Mouse (Mus musculus): ENCODE data around the gene Tmem234. TPM values are rescaled to one million over a fixed set of nuclear protein-coding genes. Genes with fewer than 3 reads are reported as not detected.

Tmem234 gene
- polyA plus RNA-seq, 1 experiment = 94.0 TPM

DNA sequence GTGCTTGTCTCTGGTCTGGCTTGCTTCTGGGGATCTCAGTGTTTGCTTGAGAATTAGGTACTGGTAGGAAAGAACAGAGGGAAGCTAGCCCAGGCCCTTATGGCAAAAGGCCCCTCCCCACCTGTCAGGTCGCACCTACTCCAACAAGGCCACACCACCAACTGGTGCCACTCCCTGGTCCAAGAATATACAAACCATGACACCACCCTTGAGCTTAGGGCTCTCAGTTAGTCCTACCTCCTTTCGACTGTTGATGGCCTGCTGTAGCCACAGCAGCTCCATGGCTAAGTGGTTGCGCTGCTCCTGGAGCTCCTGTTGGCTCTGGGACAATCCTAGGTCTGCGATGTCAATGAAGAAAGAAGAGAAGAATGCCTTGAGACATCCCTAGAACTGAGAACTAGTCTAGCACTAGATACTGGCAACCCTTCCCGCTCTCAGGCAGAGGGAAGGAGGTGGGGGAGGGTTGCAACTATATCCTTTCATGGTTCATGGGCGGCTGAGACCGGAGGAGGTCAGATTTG, 16.7 kb downstream of the Tmem234 start:
- H3K27me3 ChIP-seq (ENCODE audit: control insufficient read depth, insufficient read depth, low read length, poor library complexity, severe bottlenecking) = no peaks in the 10 kb centered on the region
- no peaks in the 10 kb centered on the region for H3K36me3 ChIP-seq (ENCODE audit: control insufficient read depth, insufficient read depth, low read length, poor library complexity, severe bottlenecking)
- no peaks in the 10 kb centered on the region for H3K4me1 ChIP-seq (ENCODE audit: control insufficient read depth, insufficient read depth, low read length)
- TF ChIP-seq EP300 (IDR thresholded peaks at IDR 0.05; ENCODE audit: insufficient read depth, low read depth, low read length) (no peak), POLR2A (IDR thresholded peaks at IDR 0.05; ENCODE audit: insufficient read depth, low read length) (no peak), CTCF (IDR thresholded peaks at IDR 0.05; ENCODE audit: low read depth, low read length) (no peak)
- H3K9me3 ChIP-seq (replicated peaks; ENCODE audit: control insufficient read depth, insufficient read depth, low read length, poor library complexity, severe bottlenecking) = no peaks in the 10 kb centered on the region
- no peak overlapping the region for H3K27ac ChIP-seq (ENCODE audit: insufficient read depth, low read length)
- no peak overlapping the region for H3K4me3 ChIP-seq (ENCODE audit: low read depth, low read length)
- H3K9ac ChIP-seq (ENCODE audit: low read depth, poor library complexity, severe bottlenecking) = no peak overlapping the region

DNA sequence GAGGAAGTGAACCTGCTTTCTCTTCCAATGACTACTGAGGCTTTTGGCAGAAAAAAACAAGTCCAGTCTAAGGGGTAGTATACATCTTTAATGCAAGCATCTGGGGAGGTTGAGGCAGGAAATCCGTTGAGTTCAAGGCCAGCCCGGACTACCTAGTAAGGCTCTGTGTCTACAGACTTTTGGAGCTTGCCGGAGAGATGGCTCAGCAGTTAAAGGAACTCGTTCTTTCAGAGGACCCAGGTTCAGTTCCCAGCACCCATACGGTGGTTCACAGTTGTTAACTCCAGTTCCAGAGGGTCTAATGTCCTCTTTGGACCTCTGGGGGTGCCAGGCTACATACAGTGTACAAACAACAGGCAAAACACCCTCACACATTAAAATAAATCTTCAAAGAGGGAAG, 17.6 kb downstream of the Tmem234 start:
- peak overlapping the region; percentile 76 for H3K9ac ChIP-seq (ENCODE audit: low read depth, poor library complexity, severe bottlenecking)
- peak overlapping the region; percentile 85 for H3K4me3 ChIP-seq (ENCODE audit: low read depth, low read length)
- TF ChIP-seq CTCF (IDR thresholded peaks at IDR 0.05; ENCODE audit: low read depth, low read length) (no peak), POLR2A (IDR thresholded peaks at IDR 0.05; ENCODE audit: insufficient read depth, low read length) (no peak), EP300 (IDR thresholded peaks at IDR 0.05; ENCODE audit: insufficient read depth, low read depth, low read length) (no peak)
- no peak overlapping the region for H3K27ac ChIP-seq (ENCODE audit: insufficient read depth, low read length)
- H3K36me3 ChIP-seq (ENCODE audit: control insufficient read depth, insufficient read depth, low read length, poor library complexity, severe bottlenecking) = no peaks in the 10 kb centered on the region
- H3K27me3 ChIP-seq (ENCODE audit: control insufficient read depth, insufficient read depth, low read length, poor library complexity, severe bottlenecking) = no peaks in the 10 kb centered on the region
- H3K4me1 ChIP-seq (ENCODE audit: control insufficient read depth, insufficient read depth, low read length) = peaks cover 2% of the 10 kb centered on the region
- no peaks in the 10 kb centered on the region for H3K9me3 ChIP-seq (replicated peaks; ENCODE audit: control insufficient read depth, insufficient read depth, low read length, poor library complexity, severe bottlenecking)

DNA sequence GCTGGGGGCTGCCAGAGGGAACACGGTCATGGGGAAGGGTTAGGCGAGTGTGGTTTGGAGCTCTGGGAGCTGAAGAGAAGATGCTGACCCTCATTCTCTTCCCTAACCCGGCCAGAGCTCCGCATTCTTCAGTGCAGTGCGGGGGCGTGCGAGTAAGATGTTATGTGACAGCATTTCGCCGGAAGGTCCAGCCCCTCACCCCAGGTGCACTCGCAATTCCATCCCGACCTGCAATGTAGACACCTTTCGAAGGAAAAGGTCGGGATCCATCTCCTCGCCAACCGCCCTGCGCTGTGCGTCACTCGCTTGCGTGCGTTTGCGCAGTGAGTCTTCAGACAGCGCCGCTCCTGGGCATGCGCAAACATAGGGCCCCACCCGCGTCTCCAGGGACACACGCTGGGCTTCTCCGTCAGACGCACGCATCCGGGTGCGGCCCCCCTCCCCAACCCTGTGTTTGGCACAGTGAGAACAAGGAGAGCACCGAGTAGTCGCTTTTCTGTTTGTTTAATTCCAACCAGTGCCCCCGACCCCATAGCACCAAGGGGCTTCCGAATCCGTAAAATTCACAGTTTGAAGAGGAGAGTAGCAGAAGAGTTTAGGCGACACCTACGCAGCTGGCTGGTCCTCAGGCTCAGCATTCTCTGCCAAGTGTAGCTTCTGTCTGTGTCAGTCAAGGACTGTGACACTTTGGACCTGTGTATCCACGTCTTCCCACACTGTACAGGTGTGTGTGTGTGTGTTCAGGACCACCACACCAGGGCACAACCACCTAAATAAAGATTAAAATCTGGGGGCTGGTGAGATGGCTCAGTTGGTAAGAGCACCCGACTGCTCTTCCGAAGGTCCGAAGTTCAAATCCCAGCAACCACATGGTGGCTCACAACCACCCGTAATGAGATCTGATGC, 18.6 kb downstream of the Tmem234 start, which contains the start of gene Iqcc:
TSS of gene Iqcc (minus strand) at position 314 of the 906 bp plus-strand sequence.
- peak within 1 kb of the TSS; percentile 76 for H3K9ac ChIP-seq (ENCODE audit: low read depth, poor library complexity, severe bottlenecking)
- peak within 1 kb of the TSS; percentile 34 for H3K27ac ChIP-seq (ENCODE audit: insufficient read depth, low read length)
- 0 out of 2 replicates have a peak, but pooled peaks have one; percentile 13 for TF ChIP-seq EP300 (IDR thresholded peaks at IDR 0.05; ENCODE audit: insufficient read depth, low read depth, low read length)
- no peak for TF ChIP-seq CTCF (IDR thresholded peaks at IDR 0.05; ENCODE audit: low read depth, low read length)
- TF ChIP-seq POLR2A (IDR thresholded peaks at IDR 0.05; ENCODE audit: insufficient read depth, low read length) = peak; percentile 96
- no peaks in the 10 kb centered on the region for H3K9me3 ChIP-seq (replicated peaks; ENCODE audit: control insufficient read depth, insufficient read depth, low read length, poor library complexity, severe bottlenecking)
- H3K4me3 ChIP-seq (ENCODE audit: low read depth, low read length) = peak within 1 kb of the TSS; percentile 85
- H3K27me3 ChIP-seq (ENCODE audit: control insufficient read depth, insufficient read depth, low read length, poor library complexity, severe bottlenecking) = no peaks in the 10 kb centered on the region
- peaks cover 2% of the 10 kb centered on the region for H3K4me1 ChIP-seq (ENCODE audit: control insufficient read depth, insufficient read depth, low read length)
- H3K36me3 ChIP-seq (ENCODE audit: control insufficient read depth, insufficient read depth, low read length, poor library complexity, severe bottlenecking) = no peaks in the 10 kb centered on the region

DNA sequence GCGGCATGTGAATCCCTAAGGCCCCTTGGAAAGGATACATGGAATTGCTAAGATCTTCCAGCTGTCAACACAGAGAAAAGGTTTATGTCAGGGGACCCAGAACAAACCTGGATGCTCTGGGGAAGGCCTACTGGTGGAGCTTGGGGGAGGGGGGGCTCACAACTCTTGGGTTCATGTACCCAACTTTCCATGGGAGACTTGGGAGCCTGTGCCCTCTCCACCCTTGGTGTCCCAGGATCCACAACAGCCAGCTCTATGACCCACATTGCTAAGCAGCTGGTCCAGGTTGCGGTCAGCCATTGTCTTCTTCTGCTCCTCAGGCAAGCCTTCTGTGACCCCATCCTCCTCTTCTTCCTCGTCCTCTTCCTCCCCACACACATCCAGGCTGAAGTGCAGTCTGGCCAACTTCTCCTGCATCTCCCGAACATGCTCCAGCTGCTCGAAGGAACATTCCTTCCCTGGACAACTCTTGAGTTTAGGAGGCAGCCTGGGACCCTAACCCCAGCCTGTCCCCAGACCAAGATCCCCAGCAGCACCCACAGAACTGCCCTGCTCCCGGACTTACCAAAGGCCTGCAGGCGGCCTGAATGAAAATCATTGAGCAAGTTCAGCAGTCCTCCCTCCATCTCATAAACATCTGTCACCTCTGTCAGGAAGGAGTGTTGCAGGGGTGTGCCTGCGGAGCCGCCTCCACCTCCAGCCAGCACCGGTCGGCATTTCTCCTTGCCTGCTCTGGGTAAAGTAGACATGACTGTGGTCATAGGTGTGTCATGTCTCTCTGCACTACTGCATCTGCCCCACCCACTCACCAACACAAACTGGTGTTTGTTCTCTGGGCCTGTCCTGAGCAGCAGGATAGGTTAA, 20.2 kb downstream of the Tmem234 start:
- TF ChIP-seq POLR2A (IDR thresholded peaks at IDR 0.05; ENCODE audit: insufficient read depth, low read length) (no peak), CTCF (IDR thresholded peaks at IDR 0.05; ENCODE audit: low read depth, low read length) (no peak), EP300 (IDR thresholded peaks at IDR 0.05; ENCODE audit: insufficient read depth, low read depth, low read length) (no peak)
- H3K4me1 ChIP-seq (ENCODE audit: control insufficient read depth, insufficient read depth, low read length) = peaks cover 6% of the 10 kb centered on the region
- H3K4me3 ChIP-seq (ENCODE audit: low read depth, low read length) = no peak overlapping the region
- H3K9ac ChIP-seq (ENCODE audit: low read depth, poor library complexity, severe bottlenecking) = no peak overlapping the region
- no peak overlapping the region for H3K27ac ChIP-seq (ENCODE audit: insufficient read depth, low read length)
- no peaks in the 10 kb centered on the region for H3K9me3 ChIP-seq (replicated peaks; ENCODE audit: control insufficient read depth, insufficient read depth, low read length, poor library complexity, severe bottlenecking)
- no peaks in the 10 kb centered on the region for H3K36me3 ChIP-seq (ENCODE audit: control insufficient read depth, insufficient read depth, low read length, poor library complexity, severe bottlenecking)
- H3K27me3 ChIP-seq (ENCODE audit: control insufficient read depth, insufficient read depth, low read length, poor library complexity, severe bottlenecking) = no peaks in the 10 kb centered on the region

DNA sequence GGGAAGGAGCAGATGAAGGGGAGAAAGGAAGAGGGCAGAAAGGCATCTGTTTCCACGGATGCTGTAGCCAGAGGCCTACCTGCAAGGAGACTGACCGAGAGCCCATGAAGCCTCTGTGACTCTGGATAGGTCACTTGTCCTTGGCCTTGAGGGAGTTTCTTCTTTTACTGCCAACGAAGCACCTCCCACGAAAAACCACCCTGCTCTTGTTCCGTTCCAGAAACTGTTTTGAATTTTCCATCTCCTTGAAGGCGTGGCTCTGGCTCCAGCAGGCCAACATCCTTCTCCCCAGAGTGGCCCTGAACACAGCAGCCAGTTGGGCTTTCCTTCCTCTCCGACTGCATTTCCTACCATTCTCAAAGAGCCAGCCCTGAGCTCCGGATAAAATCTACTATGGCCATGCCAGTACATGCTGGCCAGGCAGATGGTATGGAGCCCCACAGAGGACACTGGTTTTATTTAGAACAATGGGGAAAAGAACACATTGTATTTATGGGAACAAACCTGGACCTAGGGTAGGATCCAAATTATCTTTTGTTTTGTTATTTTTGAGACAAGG, 20.9 kb downstream of the Tmem234 start:
- TF ChIP-seq CTCF (IDR thresholded peaks at IDR 0.05; ENCODE audit: low read depth, low read length) = no peak
- no peak for TF ChIP-seq EP300 (IDR thresholded peaks at IDR 0.05; ENCODE audit: insufficient read depth, low read depth, low read length)
- no peak for TF ChIP-seq POLR2A (IDR thresholded peaks at IDR 0.05; ENCODE audit: insufficient read depth, low read length)
- Histone ChIP-seq H3K9me3 (replicated peaks; ENCODE audit: control insufficient read depth, insufficient read depth, low read length, poor library complexity, severe bottlenecking) (no peaks in the 10 kb centered on the region), H3K4me3 (ENCODE audit: low read depth, low read length) (no peak overlapping the region), H3K9ac (ENCODE audit: low read depth, poor library complexity, severe bottlenecking) (no peak overlapping the region), H3K4me1 (ENCODE audit: control insufficient read depth, insufficient read depth, low read length) (peaks cover 6% of the 10 kb centered on the region), H3K27me3 (ENCODE audit: control insufficient read depth, insufficient read depth, low read length, poor library complexity, severe bottlenecking) (no peaks in the 10 kb centered on the region), H3K27ac (ENCODE audit: insufficient read depth, low read length) (no peak overlapping the region), H3K36me3 (ENCODE audit: control insufficient read depth, insufficient read depth, low read length, poor library complexity, severe bottlenecking) (no peaks in the 10 kb centered on the region)
